10 mouse cellular contexts compared by ENCODE assay signal in the genomic region with DNA sequence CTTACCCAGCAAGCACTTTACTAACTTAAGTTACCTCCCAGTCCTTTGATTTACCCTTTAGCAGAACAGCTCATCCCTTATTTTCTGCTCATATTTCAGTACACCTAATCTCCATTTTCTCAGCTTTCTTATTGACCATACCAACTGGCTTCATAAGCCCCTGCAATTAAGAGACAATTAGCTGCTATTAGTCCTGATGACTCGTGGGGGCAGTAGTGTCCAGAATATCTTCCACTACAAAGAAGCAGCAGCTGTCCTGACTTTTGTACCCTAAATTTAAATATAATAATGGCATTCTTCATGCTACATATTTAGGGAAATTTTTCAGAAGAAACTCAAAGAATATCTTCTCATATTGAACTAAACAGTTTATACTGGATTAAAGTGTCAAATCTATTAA. TPM values are rescaled to one million over a fixed set of nuclear protein-coding genes. Genes with fewer than 3 reads are reported as not detected.
A peak's percentile ranks its signal among the peaks of the same experiment; 100 is the strongest.
DNase-seq lines count a peak whose midpoint lies in the region; ATAC-seq and TF ChIP-seq lines count a peak whose summit lies in the region.
"Had no signal": no experiment of that assay in that cellular context is flagged by ENCODE, and none has a peak within 500 bp of the region (broad histone marks: within the 10 kb centered on the region; RNA-seq: fewer than 3 reads in every experiment).

No protein-coding gene starts in this region.

- no peak overlapping the region for H3K27ac ChIP-seq in kidney, postnatal 0 days

- TF ChIP-seq CTCF in kidney, postnatal 0 days (IDR thresholded peaks at IDR 0.05; ENCODE audit: low read depth), result peak; percentile 65
- TF ChIP-seq CTCF in E14TG2a.4 (conservative IDR thresholded peaks at IDR 0.05; ENCODE audit: low read length), result peak; percentile 11; the same call in 1 of the 2 replicates

- H3K4me3 ChIP-seq in kidney, postnatal 0 days (replicated peaks; ENCODE audit: low read depth, low read length), result no peak overlapping the region
- H3K4me3 ChIP-seq in E14TG2a.4 (replicated peaks; ENCODE audit: low read length), result no peak overlapping the region
- H3K4me3 ChIP-seq: erythroblast, embryonic 14.5 days had no signal

- WGBS in kidney, postnatal 0 days, result 18% methylated on average over 1 of the region's 1 CpGs

- no peaks in the 10 kb centered on the region for H3K27me3 ChIP-seq in kidney, postnatal 0 days (ENCODE audit: insufficient read depth, low read length)
- no peaks in the 10 kb centered on the region for H3K27me3 ChIP-seq in E14TG2a.4 (ENCODE audit: insufficient read depth, low read length)

- no peaks in the 10 kb centered on the region for H3K4me1 ChIP-seq in kidney, postnatal 0 days (replicated peaks; ENCODE audit: insufficient read depth, low read length)
- no peaks in the 10 kb centered on the region for H3K4me1 ChIP-seq in E14TG2a.4 (replicated peaks; ENCODE audit: low read depth, low read length)

- no peaks in the 10 kb centered on the region for H3K36me3 ChIP-seq in kidney, postnatal 0 days (ENCODE audit: insufficient read depth, low read length)
- H3K36me3 ChIP-seq in E14TG2a.4 (ENCODE audit: insufficient read depth, low read length), result no peaks in the 10 kb centered on the region

- DNase-seq in embryo, embryonic 10 days (ENCODE audit: low spot score), result peak; percentile 7
- DNase-seq in embryo, embryonic 9.5 days (ENCODE audit: extremely low spot score), result no peak
- peak; percentile 55 for DNase-seq in kidney, postnatal 0 days (ENCODE audit: low spot score)
- DNase-seq in kidney, adult 8-10 months, result no peak
- DNase-seq in right cerebral cortex, postnatal 25 days, result no peak
- no peak for DNase-seq in spleen, adult 12 weeks (ENCODE audit: low spot score)
- DNase-seq: thymus, adult 2 months had no signal

- no peak overlapping the region for H3K9ac ChIP-seq in kidney, postnatal 0 days (ENCODE audit: low read depth, low read length)

- H3K9me3 ChIP-seq in kidney, postnatal 0 days (replicated peaks; ENCODE audit: low read length), result no peaks in the 10 kb centered on the region
- H3K9me3 ChIP-seq in E14TG2a.4 (ENCODE audit: low read length), result no peaks in the 10 kb centered on the region

- ATAC-seq in kidney, postnatal 0 days (replicated peaks; ENCODE audit: low FRiP score, low read depth), result no peak
- 0 out of 2 replicates have a peak, but pooled peaks have one; percentile 42 for ATAC-seq in granulocyte monocyte progenitor cell, adult 5-6 weeks (replicated peaks; ENCODE audit: poor library complexity, severe bottlenecking)

- H3K4me2 ChIP-seq in kidney, postnatal 0 days (ENCODE audit: low read length), result no peak overlapping the region

RNA-seq across cellular contexts. Expression of a gene that starts 24.8 kb away (rescaled TPM):
- 36.4 and 39.8 TPM in 2 replicates for polyA plus RNA-seq in kidney, postnatal 0 days (2015; fragmentation: Nextera tagmentation; extraction: Ambion mirVana)
- 2.0 and 5.0 TPM in 2 replicates for total RNA-seq in granulocyte monocyte progenitor cell, adult 5-6 weeks (2014; fragmentation: Nextera tagmentation)
- 3.3 and 3.5 TPM in 2 replicates for total RNA-seq in granulocyte monocyte progenitor cell, adult 5-6 weeks (2017)

Comparison
In these comparisons a context has a peak if more than half of its experiments do, and no peak if none do; other contexts are left out.
1. DNase-seq: peak in embryo, embryonic 10 days (single experiment) and kidney, postnatal 0 days (single experiment); none in embryo, embryonic 9.5 days (single experiment), kidney, adult 8-10 months (0 of 2), right cerebral cortex, postnatal 25 days (single experiment) and spleen, adult 12 weeks (single experiment).